Mouse (Mus musculus) c-Kit-positive CD71-positive TER-119-positive erythroid progenitor cells, embryonic 14.5 days (primary cell): ENCODE measurements around the gene Sctr.

ENCODE experiments used
- DNase-seq: peaks from one replicate; pipeline ENCODE4 v3.0.0-alpha.2; 2013; ENCODE audit warnings: low spot score

The Sctr gene

DNA sequence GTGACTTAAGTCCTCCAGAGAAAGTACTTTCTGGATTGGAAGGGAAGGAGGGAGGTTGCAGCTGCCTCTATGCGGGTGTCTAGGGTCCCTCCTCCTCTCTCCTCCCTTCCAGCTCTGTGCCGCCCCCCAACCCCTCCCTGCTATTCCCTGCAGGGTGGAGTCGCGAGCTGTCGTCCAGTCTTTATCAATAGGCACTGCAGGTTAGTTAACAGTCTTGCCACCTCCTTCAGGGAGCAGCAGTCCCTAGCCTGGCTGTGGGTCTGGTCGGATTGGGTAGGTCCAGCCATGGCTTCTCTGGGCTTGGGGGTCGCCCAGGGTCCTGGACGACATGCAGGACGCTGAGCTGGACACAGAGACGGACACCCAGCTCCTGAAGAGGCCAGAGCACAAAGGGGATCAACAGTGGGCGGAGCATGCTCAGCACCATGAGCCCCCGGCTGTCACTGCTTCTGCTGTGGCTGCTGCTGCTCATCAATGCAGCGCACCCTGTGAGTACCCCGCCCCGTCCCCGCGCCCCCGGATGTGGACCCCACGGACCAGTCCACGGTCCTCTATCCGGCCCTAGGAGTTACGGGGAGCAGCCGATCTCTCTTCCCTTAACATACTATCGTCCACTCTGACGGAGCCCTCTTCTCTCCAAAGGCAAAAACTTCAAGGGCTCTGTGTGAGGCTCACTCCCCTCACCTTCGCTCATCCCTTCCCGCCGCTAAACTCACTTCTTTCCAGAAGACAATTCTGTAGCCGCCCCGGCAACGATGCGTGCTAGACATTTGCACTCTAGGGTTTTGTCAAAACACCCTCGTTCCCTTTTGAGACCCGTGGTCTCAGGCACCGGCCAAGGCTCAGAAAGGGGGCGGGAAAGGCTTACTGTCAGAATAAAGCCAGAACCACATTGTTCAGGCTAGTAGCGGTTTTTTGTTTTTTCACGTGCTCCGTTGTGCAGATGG lies at the start of gene Sctr:
Sctr (plus strand) TSS at position 51 of the 947 bp plus-strand sequence.
- DNase-seq = no peak

DNA sequence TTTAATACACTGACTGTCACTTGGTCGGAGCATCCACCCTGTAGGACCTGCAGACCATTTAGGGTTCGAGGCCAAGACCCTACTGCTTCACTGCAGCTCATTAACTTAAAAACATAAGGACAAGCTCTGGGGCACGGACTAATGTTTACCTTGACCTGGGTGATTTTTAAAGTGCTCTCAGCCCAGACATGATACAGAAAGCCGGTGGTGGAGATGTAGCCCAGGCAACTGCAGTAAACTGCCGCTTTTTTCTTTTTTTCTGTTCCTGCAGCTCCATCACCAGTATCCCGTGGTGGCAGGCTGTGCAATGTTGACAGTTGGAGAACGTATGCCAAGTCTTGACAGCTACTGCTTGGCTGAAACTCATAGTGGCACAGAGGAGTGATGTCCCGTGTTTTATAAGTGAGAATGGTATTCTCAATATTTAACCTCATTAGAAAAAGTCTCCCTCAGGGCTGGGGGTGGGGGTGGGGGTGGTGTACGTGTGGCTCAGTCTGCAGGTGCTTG lies 48.9 kb upstream of the Sctr start:
- no peak for DNase-seq

DNA sequence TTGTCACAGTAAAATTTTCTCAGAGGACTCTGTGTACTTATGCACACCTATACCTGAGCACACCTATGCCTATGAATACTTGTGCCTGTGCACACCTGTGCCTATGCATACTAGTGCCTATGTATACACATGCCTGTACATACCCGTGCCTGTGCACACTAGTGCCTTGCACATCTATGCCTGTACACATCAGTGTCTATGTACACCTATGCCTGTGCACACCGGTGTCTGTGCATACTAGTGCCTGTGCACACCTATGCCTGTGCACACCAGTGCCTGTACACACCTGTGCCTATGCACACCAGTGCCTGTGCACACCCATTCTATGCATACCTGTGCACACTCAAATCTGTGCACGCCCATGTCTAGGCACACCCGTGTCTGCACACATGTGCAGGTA lies 47.2 kb upstream of the Sctr start:
- no peak for DNase-seq

DNA sequence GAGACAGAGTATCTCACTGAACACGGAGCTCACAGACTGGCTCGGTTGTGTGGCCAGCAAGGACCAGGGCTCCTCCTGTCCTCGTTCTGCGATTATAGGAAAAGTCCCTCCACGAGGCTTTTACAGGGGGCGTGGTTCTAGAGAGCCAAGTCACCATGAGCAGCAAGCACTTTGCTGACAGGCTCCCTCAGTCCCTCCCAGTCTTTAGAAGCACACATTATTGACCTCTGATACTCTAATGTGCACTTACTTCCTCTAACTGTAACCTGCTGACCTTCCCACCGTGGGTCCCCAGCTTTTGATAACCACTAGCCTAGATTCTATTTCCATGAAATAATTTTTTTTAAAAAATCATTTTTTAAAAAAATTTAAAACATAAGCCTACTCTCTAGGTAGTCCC lies 46.8 kb upstream of the Sctr start:
- no peak for DNase-seq

DNA sequence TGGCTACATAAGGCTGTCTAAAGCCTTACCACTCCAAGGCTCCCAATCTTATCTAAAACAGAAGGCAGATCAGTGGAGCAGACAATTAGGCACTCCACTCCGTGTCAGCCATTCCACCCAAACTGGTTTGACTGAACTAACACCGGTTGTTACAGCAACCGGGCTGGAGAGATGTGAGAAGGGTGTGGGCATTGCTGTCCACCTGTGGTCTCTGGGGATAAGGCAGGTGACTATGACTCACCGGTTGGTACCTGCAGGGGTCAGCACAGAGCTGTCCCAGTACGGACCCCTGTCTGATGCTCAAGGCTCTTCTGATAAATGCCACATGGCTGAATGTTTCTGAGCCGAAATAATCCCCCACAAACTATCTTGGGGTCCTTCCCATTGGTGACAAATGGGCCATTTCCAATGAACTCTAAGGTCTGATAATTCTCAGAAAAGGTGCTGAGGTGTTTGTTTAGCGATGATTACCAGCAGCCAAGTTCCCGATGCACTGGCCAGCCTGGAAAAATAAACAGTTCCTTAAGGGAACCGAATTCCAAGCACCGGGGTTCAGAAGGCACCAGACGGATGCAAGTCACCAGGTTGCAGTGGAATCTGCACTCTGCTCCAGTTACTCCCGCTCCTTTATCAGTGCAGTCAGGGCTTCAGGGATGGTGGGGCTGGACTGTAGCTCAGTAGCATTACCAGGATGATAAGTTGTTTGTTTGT lies 40.7 kb upstream of the Sctr start:
- no peak for DNase-seq

DNA sequence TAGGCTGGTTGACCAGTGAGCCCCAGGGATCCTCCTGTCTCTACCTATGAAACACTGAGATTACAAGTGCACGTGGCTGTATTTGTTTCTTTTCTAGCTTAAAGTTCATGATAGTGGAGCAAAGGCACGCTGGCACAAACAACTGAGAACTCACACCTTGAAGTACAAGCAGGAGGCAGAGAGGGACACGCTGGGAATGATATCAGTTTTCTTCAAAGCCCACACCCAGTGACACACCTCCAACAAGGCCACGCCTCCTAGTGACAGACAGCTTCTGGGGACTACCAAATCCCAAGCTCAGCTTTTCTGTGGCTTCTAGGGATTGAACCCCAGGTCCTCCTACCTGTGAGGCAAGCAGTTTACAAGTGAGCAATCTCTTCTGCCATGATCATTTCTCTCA lies 33.6 kb upstream of the Sctr start:
- DNase-seq = no peak

DNA sequence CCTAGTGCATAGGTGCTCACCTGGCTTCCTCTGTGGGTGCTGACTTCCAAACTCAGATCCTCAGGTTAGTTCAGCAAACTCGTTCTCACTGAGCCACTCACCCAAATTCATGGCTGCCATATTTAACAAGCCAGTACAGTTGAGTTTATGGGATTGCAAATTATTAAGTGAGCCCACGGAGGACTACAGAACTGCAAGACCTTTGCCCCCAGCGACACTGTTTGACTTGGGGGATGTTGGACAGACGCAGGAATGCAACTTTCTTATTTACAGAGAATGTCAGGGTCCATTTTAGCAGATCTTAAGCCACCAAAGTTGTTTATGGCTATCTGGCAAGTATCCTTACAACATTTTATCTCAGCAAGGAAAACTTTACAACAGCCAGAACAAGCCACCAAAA lies 31.6 kb upstream of the Sctr start:
- DNase-seq = no peak

DNA sequence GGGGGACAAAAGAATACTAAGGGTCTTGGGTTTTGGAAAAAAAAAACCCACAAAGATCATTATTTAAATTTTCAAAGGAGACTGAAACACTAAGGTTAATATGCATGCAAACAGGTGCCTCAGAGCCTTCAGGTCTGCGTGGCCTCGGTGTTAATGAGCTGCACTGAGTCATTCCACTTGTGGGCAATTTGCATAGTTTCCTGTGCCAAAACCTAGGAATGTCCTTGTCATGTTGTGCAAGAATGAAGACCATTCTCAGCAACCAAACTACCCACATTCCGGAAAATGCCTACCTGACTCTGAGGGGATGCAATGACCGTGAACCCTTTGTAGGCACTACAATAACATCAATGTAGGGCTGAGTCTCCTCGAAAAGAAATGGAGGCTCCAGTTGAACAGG lies 20.1 kb upstream of the Sctr start:
- no peak for DNase-seq

DNA sequence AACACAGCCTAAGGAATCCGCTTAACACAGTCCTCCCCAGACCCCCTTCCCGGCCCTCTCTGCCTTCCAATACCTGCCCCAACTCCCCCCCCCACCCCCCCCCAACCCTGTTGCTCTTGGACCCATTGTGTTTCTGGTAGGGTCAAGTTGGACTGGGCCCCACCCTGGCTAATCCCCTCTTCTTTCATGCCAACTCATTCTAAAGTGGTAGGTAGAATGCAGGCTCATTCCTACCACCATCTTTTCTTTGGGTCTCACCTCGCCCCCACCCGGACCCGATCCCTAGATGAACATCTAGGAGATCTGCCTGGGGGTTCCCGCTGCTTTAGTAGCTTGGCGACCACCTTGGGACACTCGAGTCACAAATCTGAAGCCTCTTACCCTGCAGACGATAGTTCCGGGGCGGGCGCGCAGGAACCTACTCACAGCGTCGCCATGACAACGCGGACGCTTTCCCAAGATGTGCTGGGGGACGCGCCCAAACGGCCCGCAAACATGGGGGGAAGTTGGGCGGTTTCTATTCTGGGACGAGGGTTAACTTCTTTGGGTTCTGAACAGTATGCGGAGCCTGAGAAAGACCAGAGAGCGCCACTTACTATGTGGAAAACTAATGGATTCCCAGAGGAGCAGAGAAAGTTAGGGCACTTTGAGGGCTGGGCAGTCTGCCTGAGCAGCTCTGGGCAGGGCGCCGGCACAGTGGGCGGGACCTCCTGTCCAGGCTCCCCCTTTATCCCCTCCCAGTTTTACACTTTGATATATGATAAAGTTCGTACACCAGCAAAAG lies 9.7 kb upstream of the Sctr start, which contains the start of gene Cfap221:
Cfap221 (minus strand) TSS at position 437 of the 784 bp plus-strand sequence.
- DNase-seq = peak; percentile 35

DNA sequence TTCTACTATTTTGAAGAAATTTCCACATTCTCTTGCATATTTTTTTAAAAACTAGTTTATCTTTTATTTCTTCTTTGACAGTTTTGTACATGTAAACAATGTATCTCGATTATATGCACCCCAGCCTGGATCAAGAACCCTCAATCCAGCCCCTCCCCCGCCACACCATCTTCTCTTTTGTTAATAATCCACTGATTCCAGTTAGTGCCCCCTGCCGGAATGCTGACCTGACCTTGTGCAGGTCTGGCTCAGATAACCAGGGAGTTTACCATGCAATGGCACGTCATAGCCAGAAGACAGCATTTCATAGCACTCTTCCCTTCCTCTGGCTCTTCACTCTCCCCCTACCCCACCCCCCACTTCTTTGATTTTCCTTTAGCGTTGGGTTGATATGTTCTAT lies 9.1 kb upstream of the Sctr start:
- no peak for DNase-seq

DNA sequence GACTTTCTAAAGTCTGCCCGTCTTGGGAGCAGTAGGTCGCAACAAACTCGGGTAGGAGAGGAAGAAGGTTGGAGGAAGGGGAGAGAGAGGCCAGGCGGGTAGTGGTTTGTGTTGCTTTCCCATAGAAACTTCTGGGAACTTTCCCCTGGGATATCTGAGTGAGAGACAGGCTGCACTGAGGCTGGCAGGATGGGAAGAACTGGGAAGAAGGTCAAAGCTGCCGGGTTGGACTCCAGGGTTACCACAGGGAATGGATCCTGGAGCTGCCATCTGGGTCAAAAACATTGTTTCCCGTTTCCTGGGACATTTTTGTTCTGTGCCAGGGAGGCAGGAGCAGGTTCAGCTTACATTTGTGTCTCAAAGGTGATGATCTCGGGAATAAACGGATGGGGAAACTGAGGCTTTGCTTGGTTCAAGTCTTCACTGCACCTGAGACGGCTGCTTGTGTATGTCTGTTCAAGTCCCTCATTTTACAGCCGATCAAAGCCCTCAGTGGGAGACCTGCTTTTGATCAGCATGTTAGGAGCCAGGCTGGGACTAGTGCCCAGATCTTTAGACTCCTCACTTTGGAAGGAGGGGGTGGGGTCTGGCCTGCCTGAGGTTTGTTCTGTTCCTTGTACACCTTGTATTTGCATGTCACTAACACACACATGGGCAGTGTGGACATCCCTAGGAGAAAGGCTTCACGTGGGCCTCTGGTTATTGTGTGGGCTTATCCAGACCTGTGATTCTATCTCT lies 1.3 kb downstream of the Sctr start:
- no peak for DNase-seq

DNA sequence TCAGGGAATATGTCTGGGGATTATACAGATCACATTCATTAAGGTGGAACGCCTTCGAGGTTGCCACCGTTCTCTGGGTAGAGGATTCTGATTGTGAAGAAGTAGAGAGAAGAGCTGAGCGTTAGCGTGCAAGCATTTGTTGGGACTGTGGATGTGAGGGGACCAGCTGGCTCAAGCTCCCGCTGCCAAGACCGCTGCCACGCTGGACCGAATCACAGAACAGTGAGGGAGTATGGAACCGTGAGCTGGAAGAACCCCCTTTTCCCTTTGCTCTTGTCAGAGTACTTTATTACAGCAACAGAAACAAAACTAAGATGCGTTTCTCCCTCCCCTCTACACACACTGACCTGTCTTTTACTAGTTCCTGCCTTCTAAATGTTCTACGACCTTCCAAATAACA lies 5.9 kb downstream of the Sctr start:
- no peak for DNase-seq

DNA sequence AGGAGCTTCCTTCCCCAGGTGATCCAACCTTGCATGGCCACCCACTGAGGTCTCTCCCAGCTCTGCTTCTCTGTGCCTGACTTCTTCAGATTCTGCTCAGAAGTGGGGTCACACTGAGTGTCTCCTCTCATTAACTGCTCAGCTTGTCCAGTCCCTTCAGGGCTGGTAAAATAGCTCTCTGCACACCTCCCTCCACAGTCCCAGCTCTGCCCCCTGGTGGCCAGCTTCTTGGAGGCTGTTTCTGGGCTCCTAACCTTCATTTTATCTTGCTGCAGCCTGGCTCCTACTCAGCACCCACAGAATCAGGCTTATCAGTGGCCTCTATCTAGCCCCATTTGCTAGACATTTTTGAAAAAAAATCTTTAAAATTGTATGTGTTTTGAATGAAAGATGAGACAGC lies 6.4 kb downstream of the Sctr start:
- DNase-seq = peak; percentile 31

DNA sequence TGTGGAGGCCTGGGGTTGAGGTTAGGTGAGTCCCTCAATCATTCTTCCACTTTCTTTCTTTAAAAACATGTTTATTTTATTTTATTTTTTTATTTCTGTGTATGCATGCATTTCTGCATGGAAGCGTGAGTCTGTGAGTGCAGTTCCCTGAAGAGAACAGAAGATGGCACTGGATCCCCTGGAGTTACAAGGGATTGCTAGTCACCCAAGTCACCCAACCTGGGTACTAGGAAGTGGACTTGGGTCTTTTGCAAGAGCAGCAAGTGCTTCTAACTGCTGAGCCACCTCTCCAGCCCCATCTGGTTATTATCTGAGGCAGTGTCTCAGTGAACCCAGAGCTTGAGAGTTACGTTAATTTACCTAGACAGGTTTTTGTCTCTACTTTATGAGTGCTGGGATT lies 9.5 kb downstream of the Sctr start:
- DNase-seq = no peak

DNA sequence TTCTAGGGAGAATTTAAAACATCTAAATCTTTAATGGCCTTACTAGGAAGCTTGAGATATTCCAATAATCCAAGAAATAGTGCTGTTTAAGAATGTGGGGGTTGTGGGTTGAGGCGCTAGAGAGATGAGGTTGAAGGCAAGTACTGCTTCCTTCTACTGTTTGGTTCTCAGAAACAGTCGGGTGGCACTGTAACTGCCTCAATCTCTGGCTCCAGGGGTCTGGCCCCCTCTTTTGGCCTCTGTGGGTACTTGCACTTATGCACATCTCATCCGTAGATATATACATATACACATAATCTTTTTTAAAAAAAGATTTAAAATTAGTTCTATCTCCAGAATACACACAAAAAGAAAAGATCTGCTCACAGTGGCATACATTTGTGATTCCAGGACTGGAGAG lies 12.2 kb downstream of the Sctr start:
- DNase-seq = no peak

DNA sequence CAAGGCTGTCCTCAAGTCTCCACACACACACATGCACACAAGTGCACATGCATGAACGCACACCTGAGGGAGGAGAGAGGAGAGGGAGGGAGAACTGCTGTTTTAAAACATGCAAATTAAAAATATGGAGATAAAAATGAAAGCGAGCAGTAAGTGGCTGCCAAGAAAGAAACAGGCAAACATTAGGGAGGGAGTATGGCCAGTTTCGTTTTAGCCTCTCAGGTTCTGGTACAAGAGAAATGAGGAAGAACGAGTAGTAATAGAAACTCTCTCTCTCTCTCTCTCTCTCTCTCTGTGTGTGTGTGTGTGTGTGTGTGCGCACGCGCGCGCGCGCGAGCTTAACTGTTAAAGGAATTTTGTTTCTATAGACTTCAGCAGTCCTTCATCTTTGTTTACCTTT lies 12.7 kb downstream of the Sctr start:
- DNase-seq = no peak

DNA sequence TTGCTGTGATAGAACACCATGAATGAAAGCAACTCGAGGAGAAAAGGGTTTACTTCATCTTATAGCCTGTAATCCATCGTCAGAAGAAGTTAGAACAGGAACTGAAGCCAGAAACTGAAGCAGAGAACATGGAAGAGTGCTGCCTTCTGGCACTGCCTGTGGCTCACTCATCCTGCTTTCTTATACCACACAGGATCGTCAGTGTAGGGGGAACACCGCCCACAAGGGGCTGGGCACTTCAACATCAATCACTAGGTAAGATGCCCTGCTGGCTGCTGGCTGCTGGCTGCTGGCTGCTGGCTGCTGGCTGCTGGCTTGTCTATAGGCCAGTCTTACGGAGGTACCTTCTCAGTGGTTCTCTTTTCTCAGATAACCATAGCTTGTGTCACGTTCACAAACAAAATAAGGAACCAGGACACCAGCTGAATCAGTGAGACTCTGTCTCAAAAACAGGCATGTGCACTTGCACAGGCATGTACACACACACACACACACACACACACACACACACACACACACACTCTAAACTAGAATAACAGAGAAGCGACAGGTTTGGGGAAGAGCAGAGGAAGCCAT lies 13.7 kb downstream of the Sctr start:
- no peak for DNase-seq

DNA sequence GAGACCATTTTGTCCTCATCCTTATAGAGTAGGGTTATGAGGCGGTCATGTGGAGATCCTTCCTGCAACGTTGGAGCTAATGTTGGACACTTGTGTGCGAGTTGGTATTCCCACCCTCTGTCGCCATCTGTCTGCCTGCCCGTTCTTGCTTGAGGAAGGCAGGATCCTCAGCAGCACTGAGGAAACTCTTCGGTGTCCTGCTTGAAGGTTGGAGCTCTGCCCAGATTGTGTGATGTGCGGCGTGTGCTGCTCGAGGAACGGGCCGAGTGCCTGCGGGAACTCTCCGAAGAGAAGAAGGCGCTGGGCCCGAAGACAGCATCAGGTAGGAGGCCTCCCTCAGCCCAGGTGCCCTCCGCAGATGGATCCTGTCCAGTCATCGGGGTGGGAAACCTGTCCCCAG lies 15.3 kb downstream of the Sctr start:
- DNase-seq = no peak

DNA sequence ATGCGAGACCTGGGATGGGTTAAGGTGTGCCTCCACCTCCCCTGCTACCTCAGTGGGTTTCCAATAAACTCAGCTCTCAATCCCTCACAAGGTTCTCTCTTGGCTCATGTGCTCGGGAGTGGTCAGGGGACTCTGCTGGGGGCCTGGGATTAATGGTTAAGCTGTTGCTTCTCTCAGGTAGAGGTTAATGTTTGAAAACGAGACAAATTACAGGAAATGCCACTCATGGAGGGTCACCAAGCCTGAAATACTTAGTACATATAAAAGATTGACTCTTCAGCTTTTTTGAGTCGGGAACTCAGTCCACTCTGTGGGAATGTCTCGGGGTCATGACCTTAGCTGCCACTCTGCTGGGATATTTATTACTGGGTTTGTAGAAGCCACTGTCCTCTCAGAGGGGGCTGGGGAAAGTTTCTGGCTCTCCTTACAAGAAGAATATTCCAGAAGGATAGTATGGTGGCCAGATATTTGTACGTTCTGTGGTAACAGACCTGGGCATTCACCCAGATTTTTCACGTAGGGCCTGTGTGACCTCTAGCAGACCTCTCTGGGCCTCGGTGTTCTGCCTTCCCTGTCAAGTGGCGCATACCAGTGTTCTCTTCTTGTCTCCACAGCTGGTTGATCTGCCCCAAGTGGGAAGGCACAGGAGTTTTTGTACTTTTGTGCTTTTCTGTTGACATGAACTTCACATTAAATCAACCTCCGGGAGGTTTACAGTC lies 17.8 kb downstream of the Sctr start:
- no peak for DNase-seq

DNA sequence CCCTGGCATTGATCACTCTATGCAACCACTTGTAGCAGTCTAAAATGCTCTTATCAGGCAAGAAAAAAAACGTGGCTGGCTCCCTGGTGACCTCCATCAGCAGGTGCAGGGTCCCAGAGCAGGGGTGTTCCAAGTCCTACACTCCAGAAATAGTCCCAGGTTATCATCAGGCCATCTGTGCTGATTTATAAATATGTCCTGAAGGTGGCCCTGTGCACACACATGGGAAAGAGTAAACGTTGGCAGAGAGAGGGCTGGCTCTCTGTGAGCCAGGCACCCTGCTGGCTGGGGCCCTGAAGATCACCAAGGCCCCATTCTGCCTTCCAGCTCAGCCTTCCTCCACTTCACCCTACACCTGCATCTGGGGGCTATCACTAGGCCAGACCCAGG lies 18.4 kb downstream of the Sctr start:
- no peak for DNase-seq

DNA sequence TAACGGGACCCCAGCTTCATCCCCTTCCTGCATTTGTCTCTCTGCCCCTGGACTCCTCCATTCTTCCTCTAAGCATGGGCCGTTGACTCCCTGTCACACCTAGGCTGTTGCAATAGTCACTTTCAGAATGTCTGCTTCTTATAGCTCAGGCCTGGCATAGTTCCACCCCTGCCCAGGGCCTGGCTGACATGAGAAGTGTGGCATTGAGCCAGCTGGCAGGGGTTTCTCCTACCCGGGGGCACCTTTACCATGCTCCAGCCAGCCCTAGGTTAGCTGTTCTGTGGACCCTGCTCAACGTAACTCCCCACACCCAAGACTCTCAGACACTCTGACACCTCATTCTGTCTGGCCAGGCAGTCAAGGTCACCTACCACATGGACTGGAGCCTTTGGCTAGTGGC lies 21.0 kb downstream of the Sctr start:
- no peak for DNase-seq
